Mouse (Mus musculus) urinary bladder, postnatal 4 days (tissue): ENCODE data around the gene Zdhhc20.
A peak's percentile ranks its signal among the peaks of the same experiment; 100 is the strongest.
"Not testable (repeated sequence)": the region's sequence is repeated elsewhere in the genome, so short reads cannot be mapped to it uniquely, and the experiment has no call there.

Experiments used
- DNase-seq, 2 experiments: peaks; one replicate each; pipeline ENCODE4 v3.0.0; 2021 to 2022; ENCODE audit warnings: low spot score in 2 of 2

The Zdhhc20 gene

GRCm38 (mm10) chr14:57892961-57893360 lies 2.9 kb upstream of the Zdhhc20 start:
- DNase-seq = no peak

GRCm38 (mm10) chr14:57889541-57890010 lies 500 bp downstream of the Zdhhc20 start:
- DNase-seq = no peak

GRCm38 (mm10) chr14:57887171-57887570 lies 2.9 kb downstream of the Zdhhc20 start:
- no peak for DNase-seq

- DNase-seq = no peak
These were observed 4.0 kb downstream of the Zdhhc20 start for GRCm38 (mm10) chr14:57886032-57886431.

- no peak for DNase-seq
These were observed 6.7 kb downstream of the Zdhhc20 start for GRCm38 (mm10) chr14:57883341-57883740.

- DNase-seq = no peak
These were observed 7.4 kb downstream of the Zdhhc20 start for GRCm38 (mm10) chr14:57882720-57883119.

GRCm38 (mm10) chr14:57881793-57882192 lies 8.3 kb downstream of the Zdhhc20 start:
- DNase-seq = peak; percentile 42 to 60

DNA sequence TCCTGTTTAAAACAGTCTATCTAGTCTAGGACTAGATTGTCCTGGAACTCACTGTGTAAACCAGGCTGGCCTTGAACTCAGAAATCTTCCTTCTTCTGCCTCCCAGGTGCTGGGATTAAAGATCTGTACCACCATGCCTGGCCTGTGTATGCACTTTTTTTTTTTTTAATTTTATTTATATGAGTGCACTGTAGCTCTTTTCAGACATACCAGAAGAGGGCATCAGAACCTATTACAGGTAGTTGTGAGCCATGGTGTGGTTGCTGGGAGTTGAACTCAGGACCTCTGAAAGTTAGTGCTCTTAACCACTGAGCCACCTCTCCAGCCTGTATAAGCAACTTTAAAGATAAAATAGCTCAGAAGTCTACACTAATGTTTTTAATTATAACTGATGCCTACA lies 9.0 kb downstream of the Zdhhc20 start:
- no peak for DNase-seq

- DNase-seq = no peak
These were observed 12.2 kb downstream of the Zdhhc20 start for GRCm38 (mm10) chr14:57877921-57878320.

DNA sequence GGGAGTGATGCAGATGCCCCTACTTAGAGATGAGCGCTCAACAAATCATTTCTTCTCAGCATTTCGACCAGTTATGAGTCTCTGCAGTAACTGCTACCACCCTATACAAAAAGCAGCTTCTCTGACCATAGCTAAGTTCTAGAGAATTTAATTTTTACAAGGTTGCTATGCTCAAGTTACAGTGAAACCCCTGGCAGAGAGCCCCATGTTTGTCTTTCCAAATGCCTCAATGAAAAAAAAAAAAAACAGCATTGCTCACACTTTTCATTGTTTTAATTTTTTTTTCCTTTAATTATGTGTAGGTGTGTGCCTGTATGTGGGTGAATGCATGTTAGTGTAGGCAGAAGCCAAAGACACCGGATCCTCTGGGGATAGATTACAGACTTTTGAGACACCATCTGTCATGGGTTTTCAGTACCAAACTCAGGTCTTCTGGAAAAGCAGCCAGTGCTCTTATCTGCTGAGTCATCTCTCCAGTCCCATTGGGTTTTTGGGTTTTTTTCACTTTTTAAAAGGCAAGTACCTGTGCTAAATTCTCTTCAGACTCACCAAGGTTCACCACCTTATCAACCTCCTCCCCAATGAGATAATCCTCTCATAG lies 23.3 kb downstream of the Zdhhc20 start:
- DNase-seq = no peak

DNA sequence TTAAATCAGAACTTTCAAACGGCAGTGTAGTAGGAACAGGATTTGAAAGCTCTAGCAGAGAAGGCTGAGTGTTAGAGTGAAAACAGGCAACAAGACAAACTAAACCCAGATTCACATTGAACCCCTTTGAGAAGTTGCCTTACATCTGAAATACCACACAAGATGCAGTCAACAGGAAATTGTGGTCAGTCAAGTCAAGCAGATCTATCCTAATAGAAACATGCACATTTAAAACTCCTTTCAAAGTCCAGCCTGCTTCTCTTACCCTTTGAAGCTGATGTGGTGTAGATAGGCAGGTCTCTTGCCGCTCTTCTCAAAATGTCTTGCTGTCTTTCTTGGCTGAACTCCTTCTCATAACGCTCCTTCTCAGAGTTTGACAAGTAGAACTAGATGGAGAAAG lies 24.8 kb downstream of the Zdhhc20 start:
- DNase-seq = no peak

DNA sequence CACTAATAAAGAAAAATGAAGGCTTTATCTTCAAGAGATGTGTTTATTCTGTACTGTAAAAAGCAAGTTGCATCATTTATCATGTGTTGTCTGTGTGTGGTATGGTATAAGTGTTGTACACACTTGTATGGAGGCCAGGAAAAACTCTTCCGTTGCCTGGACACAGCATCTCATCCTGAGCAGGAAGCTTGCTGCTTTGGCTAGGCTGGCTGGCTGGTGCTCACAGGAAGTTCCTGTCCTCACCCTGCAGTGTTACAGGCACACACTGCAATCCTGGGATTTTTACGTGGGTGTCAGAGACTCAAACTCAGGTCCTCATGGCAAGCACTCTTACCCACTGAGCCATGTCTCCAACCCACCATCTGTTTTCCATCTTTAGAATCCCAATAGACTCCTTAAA lies 26.9 kb downstream of the Zdhhc20 start:
- no peak for DNase-seq

DNA sequence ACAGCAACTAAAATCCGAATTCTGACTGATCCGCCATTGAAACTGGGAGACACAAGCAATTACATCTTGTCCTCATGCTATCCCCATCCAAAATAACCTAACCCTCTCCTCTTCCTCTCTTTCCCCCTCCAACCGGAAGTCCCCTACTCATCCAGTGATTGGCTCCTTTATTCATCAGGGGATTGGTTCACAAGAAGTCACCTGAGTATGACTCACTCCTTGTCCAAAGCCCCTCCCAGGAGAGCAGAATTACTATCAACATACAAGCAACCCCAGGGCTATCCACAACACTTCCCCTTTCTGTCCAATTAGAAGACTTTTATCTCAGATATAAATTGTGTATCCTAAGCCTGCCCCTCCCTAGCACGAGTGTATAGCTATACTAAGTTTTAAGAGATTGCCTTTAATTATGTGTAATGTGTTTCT lies 28.1 kb downstream of the Zdhhc20 start:
- no peak for DNase-seq

- no peak for DNase-seq
These were observed 30.6 kb downstream of the Zdhhc20 start for GRCm38 (mm10) chr14:57859520-57859919.

- no peak for DNase-seq
These were observed 31.5 kb downstream of the Zdhhc20 start for GRCm38 (mm10) chr14:57858601-57859000.

DNA sequence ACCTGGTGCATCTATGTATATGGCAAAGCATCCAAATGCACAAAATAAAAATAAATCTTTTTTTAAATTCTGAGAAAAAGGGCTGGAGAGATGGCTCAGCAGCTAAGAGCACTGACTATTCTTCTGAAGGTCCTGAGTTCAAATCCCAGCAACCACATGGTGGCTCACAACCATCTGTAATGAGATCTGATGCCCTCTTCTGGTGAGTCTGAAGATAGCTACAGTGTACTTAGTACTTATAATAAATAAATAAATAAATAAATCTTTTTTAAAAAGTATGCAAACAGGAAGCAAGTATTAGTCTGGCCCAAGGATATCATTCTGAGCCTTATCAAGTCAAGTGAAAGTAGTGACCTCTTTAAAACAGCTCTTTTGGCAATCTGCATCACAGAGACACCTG lies 34.0 kb downstream of the Zdhhc20 start:
- DNase-seq = not testable (repeated sequence)

- DNase-seq = no peak
These were observed 37.1 kb downstream of the Zdhhc20 start for GRCm38 (mm10) chr14:57852961-57853360.

GRCm38 (mm10) chr14:57850330-57850729 lies 39.7 kb downstream of the Zdhhc20 start:
- no peak for DNase-seq

- no peak for DNase-seq
These were observed 41.4 kb downstream of the Zdhhc20 start for GRCm38 (mm10) chr14:57848646-57849045.

- not testable (repeated sequence) for DNase-seq
These were observed 42.0 kb downstream of the Zdhhc20 start for GRCm38 (mm10) chr14:57848061-57848460.

DNA sequence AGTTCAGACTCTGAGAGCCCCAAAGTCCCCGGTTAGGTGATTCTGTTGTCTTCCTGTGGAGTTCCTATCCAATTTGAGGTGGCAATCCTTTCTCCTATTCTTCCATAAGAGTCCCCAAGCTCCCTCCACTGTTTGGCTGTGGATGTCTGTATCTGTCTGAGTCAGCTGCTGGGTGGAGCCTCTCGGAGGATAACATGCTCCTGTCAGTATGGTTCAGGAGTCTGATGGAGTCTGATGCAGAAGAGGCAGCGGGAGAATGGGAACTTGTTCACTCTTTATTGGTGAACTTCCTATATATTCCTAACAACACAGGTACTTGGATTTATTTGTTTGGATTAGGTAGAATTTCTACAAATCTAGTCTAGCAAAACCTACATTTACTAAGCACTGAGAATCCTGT lies 45.5 kb downstream of the Zdhhc20 start:
- no peak for DNase-seq

DNA sequence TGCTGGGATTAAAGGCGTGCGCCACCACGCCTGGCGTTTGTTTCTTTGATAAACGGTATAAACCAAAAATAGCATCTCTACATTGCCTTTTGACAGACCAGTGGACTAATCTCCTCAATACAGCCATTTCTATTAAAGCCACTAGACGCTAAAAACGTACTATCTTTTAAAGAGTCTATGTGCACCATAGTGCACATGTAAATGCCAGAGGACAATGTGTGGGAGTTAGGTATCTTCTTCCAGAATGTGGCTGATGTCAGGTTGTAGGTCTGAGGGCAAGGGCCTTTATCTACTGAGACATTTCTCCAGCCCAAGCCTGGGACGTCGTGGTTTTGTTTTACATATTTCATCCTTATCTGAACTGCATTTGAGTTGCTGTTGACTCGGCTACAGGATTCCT lies 54.9 kb downstream of the Zdhhc20 start:
- DNase-seq = no peak

DNA sequence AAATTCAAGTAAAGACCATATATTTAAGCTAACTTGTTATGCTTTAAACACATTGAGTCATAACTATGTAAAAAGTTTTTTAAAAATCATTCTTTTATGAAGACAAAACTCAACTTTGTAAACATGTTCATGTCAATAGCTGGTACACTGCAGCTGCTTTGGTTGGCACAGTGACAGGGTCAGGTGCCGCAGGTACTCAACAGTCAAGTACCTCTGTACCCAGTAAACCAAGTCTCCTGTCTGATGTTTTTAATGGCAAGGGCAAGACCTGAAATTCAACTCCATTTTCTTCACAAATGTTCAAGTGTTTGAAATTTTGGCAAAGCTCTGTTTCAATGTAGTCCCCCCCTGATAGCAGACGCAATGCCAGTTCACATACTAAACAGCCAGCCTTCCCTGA lies 56.5 kb downstream of the Zdhhc20 start:
- no peak for DNase-seq

GRCm38 (mm10) chr14:57827284-57827683 lies 62.8 kb downstream of the Zdhhc20 start:
- no peak for DNase-seq
